Mouse (Mus musculus): Measurements from ENCODE around the gene Gpc6.

Gene Gpc6

GRCm38 (mm10) chr14:117816008-117816407 lies 890.9 kb downstream of the Gpc6 start:
- DNase-seq = no peak

DNA sequence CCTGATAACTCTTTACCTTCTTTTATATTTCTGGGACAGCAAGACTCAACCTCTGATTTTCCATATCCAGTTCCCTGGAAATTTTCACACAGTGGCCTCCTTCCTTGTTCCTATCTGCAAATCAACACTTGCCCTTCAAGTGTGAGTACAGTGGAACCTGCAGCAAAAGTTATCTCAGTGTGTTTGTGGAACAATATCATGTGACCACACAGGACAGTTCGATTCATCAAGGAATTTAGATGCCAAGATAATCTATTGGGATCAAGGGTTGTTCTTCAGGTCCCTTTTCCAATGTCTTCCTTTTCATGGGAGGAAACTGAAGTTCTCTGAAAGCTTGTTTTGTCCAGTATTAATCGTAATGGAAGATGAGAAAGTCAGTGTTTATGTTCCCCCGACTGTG lies 891.6 kb downstream of the Gpc6 start:
- no peak for DNase-seq

GRCm38 (mm10) chr14:117817196-117817595 lies 892.1 kb downstream of the Gpc6 start:
- DNase-seq = no peak

- DNase-seq = no peak
Measured at GRCm38 (mm10) chr14:117824491-117824890, 899.4 kb downstream of the Gpc6 start.

DNA sequence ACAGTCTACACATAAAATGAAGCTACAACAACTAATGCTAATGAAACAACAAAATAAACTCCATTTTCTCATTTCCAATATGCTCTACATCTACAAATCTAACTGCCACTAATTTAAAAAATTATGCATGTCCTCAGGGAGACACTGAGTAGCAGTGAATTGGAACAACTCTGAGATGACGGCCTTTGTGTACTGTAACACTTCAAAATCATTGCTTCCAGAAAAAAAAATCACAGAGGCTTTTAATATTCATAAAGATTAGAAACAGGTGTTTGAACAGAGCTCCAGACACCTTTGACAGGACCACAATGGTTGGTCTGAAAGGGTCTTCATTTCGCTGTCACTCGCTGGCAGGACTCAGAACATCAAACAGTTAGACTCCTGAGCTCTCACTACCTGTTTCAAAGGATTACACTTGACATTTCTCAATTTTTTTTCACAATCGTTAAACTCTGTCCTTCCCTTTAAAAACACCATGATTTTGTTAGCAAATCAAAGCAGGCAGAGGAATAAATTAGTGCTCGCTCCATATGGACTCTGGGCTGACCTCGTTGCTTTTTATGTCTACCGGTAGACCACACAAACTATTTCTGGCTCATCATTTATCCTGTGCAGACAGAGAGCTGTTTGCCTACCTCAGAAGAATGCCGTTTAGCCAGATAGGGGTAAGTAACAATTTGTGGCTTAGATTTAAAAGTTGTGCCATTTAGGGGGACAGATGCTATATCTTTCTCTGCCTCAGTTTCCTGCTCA lies 901.4 kb downstream of the Gpc6 start:
- DNase-seq = no peak

GRCm38 (mm10) chr14:117831267-117831666 lies 906.2 kb downstream of the Gpc6 start:
- no peak for DNase-seq

DNA sequence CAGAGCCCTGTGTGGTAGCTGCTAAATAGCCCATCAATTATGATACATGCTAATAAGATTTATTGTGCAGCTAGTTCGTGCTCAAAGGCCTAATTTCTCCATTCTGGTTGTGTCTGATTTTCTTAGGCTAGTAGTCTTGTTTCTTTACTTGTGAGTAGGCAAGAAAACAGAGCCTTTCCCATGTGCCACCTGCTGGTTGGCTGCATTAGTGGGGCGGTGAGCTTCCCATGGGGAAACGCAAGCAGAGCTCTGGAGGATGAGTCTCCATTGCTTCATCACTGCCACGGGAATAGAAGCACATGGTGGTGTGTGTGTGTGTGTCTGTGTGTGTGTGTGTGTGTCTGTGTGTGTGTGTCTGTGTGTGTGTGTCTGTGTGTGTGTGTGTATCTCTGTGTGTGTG lies 906.6 kb downstream of the Gpc6 start:
- DNase-seq = peak in 1 of 2 experiments; percentile 7

GRCm38 (mm10) chr14:117835506-117835905 lies 910.4 kb downstream of the Gpc6 start:
- no peak for DNase-seq

DNA sequence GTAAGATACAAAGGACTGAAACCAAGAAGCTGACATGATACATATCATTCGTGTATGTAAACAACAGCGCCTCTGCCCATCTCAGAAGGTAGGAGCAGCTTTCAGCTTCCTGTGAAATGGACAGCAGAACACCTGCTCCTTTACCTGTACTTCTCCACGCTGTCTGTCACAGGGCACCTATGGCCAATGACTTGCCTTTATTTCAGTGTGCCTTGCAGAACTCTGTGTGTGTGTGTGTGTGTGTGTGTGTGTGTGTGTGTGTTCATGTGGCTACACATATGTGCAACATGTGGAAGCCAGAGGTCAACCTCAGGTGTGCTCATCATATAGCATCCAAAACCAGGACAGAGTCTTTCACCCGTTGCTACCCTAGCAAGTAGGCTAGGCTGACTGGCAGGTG lies 911.9 kb downstream of the Gpc6 start:
- no peak for DNase-seq

GRCm38 (mm10) chr14:117837715-117838114 lies 912.6 kb downstream of the Gpc6 start:
- DNase-seq = no peak

DNA sequence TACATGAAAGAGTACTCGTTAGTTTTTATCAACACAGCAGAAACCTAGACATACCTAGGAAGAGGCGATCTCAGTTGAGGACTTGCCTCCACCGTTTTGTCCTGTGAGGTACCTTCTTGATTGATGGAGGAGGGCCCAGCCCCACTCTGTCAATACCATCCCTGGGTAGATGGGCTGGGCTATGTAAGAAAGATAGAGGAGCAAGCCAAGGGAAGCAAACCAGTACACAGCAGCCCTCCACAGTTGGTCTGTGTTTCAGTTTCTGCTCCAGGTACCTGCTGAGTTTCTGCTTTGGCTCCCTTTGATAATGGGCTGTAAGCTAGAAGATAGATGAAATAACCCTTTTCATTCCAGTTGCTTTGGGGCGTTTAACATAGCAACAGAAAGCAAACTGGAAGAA lies 916.1 kb downstream of the Gpc6 start:
- DNase-seq = no peak

DNA sequence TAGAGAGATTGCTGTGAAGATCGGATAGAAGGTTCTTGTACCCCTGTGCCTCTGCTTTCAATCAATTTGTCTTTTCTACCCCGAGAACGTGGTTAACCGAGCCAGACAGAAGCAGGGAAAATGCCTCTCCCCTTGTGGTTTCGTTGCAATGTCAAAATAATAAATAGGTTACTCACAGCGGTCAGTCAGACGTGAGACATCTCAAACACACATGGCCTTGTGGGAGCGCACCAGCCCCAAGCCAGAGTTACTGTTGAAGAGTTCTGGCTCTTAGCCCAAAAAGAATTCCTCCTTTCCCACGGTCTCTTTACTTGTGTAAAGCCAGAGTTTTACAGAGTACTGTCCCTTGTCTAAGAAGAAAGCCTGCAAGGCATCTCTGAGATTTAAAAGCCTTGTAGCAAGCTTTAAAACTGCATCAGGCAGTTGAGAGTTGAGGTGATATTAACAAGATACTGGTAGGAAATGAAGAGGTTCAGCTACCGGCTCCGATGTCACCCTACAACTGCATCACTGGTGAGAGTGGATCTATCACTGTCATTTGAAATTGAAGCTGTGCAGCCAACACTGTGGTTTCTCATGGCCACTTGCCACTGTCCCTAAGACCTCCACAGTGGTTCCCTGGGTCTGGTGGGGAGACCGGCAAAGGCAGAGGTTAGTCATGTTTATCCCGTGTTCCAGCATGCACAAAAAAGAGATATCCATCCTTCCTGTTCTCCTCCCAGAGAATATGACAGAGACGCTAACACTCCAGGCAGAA lies 916.9 kb downstream of the Gpc6 start:
- no peak for DNase-seq

DNA sequence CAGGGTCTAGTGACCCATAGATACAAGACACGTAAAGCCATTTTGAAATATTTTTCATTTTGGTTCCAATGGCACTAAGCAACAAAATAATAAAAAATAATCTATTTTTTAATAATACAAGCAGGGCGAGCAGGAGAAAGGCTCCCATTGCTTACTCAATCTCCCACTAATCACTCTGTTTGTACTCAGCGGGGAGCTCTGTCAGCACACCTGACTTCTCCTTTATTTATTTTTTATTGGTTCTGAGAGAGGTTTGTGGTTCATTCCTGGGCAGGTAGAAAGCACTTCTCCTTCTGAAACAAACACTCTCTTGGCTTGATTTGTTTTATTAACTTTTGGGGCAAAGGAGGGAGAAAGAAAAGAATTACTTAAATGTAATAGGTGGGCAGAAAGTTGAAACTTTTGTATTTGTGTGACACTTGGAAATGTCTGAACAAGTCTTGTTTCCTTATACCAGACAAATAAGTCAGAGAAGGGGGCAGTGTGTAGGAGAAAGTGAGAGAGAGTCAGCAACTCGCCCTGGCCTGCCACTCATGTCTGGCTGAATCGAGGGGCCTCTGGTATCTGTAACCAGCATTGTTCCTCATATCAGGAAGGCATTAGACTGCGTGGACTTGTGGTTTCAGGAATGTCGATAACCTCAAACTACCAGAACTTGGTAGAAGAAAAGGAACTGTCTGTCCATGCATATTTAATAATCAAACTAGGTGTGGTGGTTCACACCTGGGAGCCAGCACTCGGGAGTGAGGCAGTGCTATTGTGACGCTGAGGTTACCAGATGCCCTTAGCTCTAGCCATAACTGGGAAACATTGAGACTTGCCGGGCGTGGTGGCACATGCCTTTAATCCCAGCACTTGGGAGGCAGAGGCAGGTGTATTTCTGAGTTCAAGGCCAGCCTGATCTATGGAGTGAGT lies 924.7 kb downstream of the Gpc6 start:
- peak in 1 of 2 experiments; percentile 10 for DNase-seq

DNA sequence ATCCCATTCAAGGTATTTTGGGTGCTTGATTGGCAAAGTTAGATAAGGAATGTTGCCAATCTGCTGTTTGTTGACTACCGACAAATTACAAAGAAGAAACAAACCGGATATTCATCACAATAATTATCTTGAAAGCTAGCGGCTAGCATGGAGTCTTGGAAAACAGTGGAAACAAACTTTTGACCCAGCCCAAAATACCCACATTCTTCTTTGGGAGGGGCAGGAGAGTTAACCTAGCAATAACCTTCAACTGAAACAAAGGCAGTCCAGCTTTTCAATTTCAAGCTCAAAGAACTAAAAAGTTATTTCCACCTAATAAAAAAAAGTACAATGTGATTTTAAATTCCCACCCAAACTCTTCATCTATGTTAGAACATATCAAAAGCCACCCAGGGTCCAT lies 927.2 kb downstream of the Gpc6 start:
- DNase-seq = no peak

DNA sequence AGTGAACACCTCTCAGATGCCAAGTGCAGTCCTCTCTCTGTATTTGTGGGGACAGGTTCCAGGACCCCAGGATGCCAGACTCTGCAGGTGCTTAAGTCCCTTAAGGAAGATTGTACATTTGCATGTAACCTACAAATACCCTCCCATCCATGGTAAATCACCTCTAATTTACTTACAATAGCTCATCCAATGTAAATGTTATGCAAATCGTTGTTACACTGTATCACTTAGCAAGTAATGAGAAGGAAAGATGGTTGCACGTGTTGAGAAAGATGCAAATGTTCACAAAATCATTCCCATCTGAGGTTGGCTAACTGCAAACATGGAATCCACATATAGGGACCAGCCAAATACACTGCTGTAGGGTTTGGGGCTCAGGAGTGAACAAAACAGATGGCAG lies 927.7 kb downstream of the Gpc6 start:
- no peak for DNase-seq

DNA sequence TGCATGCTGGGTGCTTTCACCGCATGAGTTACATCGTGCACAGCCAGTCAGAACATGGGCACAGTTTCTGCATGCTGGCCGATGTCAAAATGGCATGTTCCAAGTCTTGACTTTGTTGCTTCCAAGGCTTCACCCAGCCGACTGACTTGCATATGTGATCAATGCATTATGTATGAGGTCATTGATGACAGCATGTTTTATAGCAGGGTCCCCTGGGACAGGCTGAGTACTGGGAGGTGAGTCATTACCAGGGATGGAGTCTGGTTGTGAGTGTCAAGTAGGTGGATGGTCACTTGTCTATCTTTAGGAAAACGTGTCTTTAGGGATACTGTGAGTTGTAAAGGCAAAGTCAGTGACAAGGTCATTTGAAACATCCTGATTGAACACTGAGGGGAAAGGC lies 929.4 kb downstream of the Gpc6 start:
- no peak for DNase-seq

GRCm38 (mm10) chr14:117871268-117871667 lies 946.2 kb downstream of the Gpc6 start:
- no peak for DNase-seq

DNA sequence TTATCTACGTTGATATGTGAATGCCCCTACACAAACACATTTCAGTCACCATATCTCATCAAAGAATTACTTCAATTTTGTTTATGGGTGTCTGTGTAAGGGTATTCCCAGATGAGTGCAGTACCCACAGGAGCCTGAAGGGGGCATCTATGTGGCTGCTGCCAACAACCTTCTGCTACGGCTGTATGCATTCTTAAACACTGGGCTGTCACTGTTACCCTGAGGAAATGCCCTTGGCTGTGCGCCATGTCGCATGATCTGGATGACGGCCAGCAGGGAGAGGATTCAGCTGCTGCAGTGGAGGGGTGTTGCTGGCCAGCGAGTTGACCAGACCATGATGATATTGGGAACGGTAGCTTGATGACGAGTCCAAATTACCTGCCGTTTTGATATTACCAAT lies 954.2 kb downstream of the Gpc6 start:
- DNase-seq = no peak

DNA sequence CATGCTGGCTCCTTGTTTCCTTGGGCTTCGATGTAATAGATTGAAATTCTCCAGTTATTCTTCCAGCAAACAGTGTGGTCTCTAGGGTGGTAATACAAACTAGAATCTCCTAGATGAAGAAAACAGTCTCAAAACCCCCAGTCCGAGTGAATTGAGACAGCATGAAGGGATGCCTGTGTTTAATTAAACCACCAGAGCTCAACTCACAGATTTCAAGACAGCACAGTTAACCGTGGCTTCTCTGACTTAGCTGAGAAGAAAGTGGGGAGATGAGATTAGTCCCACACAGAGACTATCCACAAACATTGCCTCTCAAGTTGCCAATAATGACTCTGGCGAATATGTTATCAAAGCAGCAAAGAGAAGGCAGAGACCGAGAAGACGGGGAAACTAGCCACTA lies 956.0 kb downstream of the Gpc6 start:
- DNase-seq = no peak

DNA sequence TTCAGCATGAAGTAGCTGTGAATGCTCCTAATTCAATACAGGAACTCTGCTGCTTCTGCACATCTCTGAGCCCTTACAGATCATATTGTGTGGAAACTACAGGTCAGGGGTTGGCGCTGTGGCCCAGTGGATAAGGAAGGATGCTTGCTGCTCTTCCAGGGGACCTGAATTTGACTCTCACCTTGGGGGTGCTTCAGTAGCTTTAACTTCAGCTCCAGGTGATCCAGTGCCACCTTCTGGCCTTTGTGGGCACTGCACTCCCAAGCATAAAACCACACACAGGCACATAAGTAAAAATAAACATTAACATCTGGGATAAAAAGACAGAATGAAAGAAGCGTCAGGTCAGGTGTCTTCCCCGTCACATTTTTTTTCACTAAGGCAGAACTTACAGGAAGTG lies 957.1 kb downstream of the Gpc6 start:
- peak; percentile 12 to 18 for DNase-seq

DNA sequence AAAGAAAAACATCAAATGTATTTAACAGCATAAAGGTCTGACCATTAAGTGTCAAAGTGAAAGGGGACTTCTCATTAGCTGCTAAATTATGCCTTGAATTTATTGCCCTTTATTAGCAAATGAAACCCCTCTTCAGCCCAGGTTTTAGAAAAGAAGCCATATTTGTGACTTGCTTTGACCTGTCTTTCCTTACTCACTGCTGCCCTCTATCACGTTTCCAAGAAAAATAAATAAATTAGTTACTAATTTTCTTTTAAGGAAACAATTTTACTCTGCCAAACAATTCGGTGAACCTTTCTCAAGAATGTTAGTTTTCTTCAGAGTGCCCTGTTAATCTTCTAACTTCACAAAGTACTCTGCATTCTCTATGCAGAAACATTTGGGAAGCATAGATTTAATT lies 964.5 kb downstream of the Gpc6 start:
- no peak for DNase-seq

GRCm38 (mm10) chr14:117891426-117891825 lies 966.3 kb downstream of the Gpc6 start:
- no peak for DNase-seq

DNA sequence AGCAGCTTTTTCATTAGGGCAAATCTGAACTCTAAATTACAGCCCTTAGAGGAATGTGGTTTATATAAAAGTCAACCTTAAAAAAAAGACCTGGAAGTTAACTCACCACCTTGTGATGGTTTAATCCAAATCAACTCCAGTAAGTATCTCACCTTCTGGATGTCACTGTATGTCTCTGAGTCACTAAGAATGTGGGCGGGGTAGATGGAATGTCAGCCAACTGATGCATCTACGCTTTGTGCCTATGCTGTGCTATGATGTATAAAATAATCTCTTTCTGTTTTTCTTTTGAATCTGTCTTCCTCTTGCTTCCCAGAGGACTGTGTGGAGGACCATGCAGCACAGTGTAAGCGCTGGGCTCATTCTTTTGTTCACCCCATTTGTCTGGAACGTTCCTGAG lies 966.9 kb downstream of the Gpc6 start:
- no peak for DNase-seq

All from lung, adult 18-20 months (tissue).